Mouse (Mus musculus) right cerebral cortex, adult 2 months (tissue): ENCODE results near the gene Adora2a.
A peak's percentile ranks its signal among the peaks of the same experiment; 100 is the strongest.
"Not testable (repeated sequence)": the region's sequence is repeated elsewhere in the genome, so short reads cannot be mapped to it uniquely, and the experiment has no call there.

Experiments used
- DNase-seq, 2 experiments: peaks; one replicate each; pipeline ENCODE4 v3.0.0; 2021 to 2022; ENCODE audit warnings: low spot score in 2 of 2

Adora2a gene

GRCm38 (mm10) chr10:75314190-75314980 is 2.3 kb upstream of the Adora2a start:
- no peak for DNase-seq

GRCm38 (mm10) chr10:75315756-75316155 is 921 bp upstream of the Adora2a start:
- DNase-seq, result no peak

DNA sequence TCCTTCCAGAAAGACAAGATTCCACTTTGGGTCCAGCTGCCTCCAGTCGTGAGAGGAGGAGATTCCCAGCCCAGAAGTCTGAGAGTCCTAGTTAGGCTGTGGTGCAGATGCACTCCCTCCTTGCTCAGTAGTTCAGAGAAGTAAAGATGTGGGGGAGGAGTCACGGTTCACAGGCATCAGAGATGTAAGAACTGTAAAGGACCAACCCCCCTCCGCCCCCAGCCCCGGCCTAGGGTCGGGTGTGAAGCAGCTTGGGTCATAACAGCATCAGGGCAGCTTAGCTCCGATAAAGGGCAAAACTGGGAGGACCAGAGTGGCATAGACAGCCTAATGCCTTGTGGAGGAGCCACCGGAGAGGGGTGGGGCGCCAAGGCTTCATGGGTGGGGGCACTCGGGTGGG is 205 bp upstream of the Adora2a start:
- no peak for DNase-seq

DNA sequence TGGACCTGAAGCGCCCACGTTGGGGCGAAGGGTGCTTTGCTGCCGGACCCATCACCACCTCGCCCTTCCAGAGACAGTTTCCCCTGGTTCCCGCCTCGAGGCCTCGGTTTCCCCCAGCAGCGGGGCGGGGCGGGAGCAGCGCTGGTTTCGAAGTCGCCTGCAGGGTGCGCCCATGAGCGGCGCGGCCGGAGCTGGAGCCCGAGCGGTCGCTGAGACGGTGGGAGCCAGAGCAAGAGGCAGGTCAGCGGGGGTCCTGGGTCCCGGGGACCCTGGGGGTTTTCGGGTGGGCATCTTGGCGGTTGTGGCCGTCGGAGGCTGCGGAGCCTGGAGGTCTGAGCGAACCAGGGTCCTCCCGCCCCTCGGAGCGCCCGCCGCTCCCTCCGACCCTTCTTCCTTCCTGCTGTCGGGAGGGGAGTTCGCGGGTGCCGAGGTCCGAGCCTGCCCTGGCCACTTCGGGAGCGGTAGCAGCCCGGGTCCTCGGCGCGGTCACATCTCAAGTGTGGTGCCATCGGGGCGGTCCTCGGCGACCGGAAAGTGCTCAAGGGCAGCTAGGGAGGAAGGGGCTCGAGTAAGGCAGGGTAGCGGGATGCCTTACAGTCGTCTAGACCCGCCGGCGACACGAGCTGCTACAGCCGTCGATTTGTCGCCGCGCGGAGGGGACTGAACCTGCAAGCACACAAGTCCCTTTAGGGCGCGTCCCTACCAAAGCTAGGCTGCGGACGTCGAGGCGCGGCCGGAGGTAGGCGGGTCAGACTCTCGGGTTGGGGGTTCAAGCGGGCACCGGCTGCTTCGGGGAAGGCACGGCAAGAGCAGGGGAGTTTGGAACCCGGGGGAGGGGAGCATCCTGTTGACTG is 458 bp downstream of the Adora2a start:
- peak in 1 of 2 experiments; percentile 51 for DNase-seq

- no peak for DNase-seq
Measured at GRCm38 (mm10) chr10:75318206-75318605, 1.5 kb downstream of the Adora2a start.

GRCm38 (mm10) chr10:75320321-75320720 is 3.6 kb downstream of the Adora2a start:
- DNase-seq, result no peak

GRCm38 (mm10) chr10:75322966-75323365 is 6.3 kb downstream of the Adora2a start:
- DNase-seq, result no peak

DNA sequence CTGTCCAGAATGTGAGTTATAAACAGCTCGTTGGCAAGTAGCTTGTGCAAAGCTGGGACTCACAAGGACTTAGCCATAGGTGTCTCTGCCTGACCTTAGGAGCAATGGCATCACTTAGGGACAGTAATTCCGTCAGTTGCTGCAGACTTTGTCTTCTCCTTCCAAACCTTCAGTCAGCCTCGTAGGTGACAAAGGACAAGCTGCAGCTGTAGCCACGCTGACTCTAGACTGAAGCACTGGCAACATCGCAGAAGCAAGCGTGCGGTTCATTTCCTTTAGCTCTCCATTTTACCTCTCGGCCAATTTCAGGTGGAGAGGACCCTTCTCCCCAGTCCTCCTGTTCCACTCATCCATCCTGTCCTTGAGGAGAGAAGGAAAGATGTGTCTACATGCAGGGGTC is 7.3 kb downstream of the Adora2a start:
- DNase-seq, result no peak

GRCm38 (mm10) chr10:75324391-75324790 is 7.7 kb downstream of the Adora2a start:
- no peak for DNase-seq

- DNase-seq, result no peak
Measured at GRCm38 (mm10) chr10:75325821-75326220, 9.1 kb downstream of the Adora2a start.

- no peak for DNase-seq
Measured at GRCm38 (mm10) chr10:75326553-75326952, 9.9 kb downstream of the Adora2a start.

- no peak for DNase-seq
Measured at GRCm38 (mm10) chr10:75327081-75327480, 10.4 kb downstream of the Adora2a start.

- DNase-seq, result no peak
Measured at GRCm38 (mm10) chr10:75328201-75328704, 11.6 kb downstream of the Adora2a start.

DNA sequence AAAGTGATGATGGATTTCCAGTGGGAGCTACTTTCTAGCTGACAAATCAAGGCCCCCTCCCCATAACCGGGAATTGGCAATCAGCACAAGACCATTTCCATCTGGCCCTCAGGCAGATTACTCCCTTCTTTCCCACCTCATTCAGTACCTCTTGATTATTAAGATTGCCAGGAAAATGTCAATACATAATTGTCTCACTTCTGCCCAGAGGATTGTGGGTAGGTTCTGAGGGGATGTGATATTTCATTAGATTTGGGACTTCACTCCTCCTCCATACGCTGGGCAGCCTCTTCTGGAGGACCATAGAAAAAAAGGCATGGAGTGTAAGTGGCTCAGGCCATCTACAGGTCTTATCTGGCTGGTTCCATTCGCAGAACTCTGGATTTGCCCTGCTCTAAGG is 15.6 kb downstream of the Adora2a start:
- DNase-seq, result no peak

DNA sequence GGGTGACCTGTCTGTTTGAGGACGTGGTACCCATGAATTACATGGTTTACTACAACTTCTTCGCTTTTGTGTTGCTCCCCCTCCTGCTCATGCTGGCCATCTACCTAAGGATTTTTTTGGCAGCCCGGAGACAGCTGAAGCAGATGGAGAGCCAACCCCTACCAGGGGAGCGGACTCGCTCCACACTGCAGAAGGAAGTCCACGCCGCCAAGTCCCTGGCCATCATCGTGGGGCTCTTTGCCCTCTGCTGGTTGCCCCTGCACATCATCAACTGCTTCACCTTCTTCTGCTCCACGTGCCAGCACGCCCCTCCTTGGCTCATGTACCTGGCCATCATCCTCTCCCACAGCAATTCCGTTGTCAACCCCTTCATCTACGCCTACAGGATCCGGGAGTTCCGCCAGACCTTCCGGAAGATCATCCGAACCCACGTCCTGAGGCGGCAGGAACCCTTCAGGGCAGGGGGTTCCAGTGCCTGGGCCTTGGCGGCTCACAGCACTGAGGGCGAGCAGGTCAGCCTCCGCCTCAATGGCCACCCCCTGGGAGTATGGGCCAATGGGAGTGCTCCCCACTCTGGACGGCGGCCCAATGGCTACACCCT is 16.6 kb downstream of the Adora2a start:
- no peak for DNase-seq

DNA sequence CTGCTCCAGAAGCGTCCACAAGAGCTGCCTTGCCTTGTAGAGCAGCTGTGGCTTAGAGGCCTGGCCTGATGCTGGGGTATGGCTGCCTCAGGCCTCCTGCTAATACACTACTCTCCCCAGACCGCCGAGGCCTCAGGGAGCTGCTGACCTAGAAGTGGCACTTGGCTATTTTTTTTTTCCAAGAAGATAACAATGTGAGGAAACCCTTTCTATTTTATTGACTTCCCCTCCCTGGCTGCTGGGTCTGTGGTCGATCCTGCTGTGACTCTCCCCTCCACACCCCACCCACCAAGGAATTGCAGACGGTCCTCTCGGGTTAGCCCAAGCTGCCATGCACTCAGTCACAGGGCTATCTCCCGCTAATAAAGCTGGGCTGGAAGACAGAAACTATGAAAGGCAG is 17.5 kb downstream of the Adora2a start:
- no peak for DNase-seq

GRCm38 (mm10) chr10:75335075-75335474 is 18.4 kb downstream of the Adora2a start:
- DNase-seq, result no peak

DNA sequence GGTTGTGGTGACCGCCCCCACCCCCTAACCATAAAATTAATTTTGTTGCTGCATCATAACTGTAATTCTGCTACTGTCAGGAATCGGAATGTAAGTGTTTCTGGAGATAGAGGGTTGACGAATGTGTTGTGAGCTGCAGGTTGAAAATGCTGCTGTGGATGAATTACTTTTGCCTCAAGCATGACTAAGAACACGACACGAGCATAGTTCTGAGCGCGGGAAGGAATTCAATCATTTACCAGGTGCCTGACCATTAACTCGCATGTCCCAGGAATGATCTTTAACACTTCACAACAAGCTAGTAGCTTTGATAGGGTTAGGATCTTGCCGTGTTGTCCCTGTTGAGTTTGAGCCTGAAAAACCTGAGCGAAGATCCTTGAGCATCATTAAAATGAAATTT is 20.6 kb downstream of the Adora2a start:
- no peak for DNase-seq

DNA sequence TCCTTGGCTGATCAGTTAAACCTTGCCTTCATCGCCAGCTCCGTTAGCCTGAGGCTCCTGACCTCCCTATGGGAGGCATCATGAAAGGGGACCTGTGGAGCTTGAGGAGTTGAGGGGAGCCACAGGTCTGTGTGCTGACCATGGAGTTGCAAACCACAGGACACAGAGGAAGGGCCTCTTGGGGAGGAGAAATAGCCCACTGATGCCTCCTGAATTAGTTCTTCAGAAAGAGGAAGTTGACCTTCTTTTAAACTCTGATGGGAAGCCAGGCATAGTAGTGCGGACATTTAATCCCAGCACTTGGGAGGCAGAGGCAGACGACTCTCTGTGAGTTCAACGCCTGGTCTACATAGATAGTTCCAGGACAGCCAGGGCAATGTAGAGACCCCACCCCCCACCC is 22.2 kb downstream of the Adora2a start:
- no peak for DNase-seq

DNA sequence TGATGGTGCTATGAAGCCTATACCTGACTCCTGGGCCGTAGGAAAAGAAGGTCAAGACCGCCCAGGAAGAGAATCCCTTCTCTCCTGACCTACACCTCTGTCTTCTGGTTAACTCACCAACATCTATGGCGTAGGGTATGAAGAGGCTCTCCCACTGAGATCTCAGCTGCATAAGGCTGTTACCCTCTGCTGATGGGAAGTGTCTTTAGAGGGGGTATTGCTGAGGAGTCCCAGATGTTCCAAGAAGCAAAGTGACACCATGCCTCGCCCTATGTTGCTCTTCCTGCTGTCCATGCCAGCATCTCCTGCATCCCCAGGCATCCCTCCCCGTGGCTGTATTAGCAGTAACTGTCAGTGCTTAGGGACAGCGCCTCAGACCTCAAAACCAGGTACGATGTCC is 22.7 kb downstream of the Adora2a start:
- DNase-seq, result no peak

DNA sequence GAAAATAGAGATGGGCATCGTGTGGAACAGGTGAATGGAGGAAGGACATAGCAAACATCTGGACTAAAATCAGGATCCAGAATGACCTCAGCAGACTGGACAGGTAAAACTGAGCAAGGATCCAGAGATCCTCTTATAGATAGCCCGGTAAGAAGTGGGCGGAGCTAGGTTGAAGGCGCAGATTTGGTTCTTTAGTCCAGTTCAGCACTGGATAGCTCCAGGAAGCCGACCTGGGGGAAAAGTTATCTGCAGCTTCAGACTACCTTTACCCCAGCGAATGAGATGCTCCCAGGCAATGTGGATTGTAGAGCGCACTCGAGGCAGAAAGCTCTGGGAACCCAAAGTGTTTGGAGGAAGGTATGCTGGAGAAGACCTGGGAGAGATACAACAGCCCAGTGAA is 25.3 kb downstream of the Adora2a start:
- DNase-seq, result no peak

DNA sequence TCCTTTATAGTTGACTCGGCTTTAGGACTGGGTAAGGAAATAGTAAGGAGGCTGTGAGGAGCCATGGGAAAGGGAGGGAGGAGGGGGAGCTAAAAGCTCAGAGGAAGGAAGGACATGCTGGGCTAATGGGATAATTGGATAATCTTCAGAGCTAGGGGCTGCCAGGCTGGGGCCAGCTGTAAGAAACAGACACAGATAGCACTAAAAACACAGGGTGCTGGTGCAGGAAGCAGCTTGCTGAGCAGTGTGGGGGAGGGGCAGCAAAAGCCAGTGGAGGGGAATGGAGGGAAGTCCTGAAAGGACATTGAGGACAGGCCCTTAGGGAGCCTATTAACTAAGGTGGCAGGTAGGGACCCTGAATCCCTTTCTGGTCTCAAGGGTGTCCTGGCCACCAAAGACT is 27.9 kb downstream of the Adora2a start:
- not testable (repeated sequence) for DNase-seq
